Mouse (Mus musculus): ENCODE data around the gene 4930402F06Rik. TPM values are rescaled to one million over a fixed set of nuclear protein-coding genes. Genes with fewer than 3 reads are reported as not detected.

4930402F06Rik gene
- total RNA-seq, 2 experiments from 2014 or later, result not detected

DNA sequence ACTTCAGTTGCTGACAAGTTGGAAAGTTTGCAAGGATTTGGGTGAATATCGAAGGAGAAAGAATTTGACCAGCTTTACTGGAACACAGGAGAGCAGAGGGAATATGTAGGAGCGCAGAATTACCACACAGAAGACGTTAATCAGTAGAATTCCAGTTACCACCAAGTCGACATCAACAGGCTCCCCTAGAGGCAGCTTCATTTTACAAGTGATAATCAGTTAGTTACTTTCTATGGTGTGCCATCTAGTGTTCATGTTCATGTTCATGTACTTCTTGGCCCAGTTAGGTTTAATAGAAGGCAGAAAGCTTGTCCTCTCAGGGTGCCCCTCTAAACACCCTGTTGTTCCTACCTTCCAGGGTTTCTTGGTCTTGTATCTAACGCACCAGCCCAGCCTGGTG is 47.8 kb downstream of the 4930402F06Rik start:
- peak; percentile 23 to 39 for DNase-seq
- intact Hi-C loops (cut with DNase I), result loop anchor here (1.0 kb wide), 2 partner anchors 48 to 51 kb away; partner anchors contain the start of gene 4930402F06Rik

DNA sequence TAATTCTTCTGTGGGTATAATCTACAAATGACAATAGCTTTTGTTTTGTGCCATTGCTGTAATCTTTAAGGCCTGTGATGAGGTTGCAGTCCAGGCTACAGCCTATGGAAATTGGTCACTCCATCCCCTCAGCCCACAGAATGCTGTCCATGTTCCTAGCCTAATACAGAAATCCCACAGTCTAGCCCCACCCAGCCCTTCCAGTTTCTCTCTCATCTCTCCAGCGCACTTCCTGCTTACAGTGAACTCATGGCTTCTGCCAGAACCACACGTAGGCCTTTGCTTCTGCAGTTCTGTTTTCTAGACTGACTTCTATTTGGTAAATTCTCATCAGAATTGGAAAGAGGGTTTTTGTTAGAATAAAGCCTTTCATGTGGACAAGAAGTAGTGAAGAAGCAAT is 51.0 kb downstream of the 4930402F06Rik start:
- intact Hi-C loops (cut with DNase I), result no loop called here
- no peak for DNase-seq

DNA sequence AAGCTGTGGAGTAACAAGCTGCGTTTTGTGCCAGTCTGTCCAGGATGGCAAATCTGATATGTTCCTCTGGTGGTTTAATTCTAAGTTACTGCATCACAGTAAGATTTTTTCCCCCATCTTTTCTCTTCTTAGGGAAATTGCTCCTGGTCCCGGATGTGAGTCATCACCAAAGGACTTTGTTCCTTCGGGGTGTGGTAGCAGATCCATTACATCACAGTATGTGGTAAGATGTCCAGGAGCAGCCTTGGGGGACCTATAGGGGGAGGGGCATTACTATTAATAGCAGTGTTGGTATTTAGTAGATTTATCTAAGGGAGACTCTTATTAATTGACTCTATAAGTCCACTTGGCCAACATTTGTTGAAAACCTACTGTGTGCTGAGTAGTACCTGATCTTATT is 54.4 kb downstream of the 4930402F06Rik start:
- intact Hi-C loops (cut with DNase I), result no loop called here
- DNase-seq, result no peak

DNA sequence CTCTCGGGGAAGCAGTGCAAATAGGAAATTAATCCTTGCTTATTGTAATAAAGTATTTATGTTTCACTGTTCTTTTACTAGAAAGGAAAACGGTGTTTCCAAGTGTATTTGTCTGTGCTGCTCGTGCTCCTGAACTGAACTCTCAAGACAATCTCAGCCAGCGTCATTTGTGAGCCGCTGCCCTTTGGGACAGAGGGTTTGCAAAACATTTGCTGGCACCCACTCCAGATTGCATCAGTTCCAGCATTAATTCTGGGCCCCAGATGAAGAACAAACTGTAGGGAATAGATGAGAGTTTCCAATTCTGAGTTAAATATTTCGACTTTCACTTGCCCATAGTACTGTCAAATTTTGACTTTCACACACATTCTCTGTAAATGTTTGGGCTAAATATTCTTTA is 58.3 kb downstream of the 4930402F06Rik start:
- intact Hi-C loops (cut with DNase I), result no loop called here
- peak; percentile 50 to 56 for DNase-seq

DNA sequence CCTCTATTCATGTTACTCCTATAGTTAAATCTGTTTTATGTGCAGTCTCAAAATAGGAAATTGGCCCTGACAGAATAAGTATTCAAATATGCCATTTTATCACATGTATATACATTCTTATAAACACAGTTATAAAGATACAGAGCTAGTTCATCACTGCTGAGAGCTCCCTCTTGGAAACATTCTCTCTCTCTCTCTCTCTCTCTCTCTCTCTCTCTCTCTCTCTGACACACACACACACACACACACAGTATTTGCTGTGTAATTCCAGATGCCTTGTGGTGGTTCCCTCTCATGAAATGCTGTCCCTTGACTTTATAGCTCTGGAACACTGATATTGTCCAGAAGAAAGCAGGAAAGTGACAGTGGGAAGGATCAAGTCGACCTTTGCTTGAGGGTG is 58.9 kb downstream of the 4930402F06Rik start:
- intact Hi-C loops (cut with DNase I), result no loop called here
- peak in 1 of 2 experiments; percentile 13 for DNase-seq

DNA sequence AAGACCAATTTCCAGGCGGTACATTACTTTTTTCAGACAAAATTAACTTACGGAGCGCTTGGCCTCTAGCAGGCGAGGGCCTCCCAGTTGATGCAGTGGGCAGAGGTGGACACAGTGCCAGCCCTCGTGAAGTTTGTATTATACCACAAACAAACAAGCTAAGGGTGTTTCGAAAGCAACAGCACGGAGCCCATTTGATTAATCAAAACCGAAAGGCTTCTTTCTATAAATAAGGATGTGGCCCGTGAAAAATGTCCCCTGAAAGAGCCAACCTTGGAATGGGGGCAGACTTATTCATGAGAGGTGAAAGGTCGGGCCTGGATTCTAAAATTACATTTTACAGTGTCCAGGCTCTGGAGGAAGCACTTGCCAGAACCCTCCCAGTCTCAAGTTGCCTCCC is 59.6 kb downstream of the 4930402F06Rik start:
- DNase-seq, result peak; percentile 27 to 44
- intact Hi-C loops (cut with DNase I), result no loop called here

DNA sequence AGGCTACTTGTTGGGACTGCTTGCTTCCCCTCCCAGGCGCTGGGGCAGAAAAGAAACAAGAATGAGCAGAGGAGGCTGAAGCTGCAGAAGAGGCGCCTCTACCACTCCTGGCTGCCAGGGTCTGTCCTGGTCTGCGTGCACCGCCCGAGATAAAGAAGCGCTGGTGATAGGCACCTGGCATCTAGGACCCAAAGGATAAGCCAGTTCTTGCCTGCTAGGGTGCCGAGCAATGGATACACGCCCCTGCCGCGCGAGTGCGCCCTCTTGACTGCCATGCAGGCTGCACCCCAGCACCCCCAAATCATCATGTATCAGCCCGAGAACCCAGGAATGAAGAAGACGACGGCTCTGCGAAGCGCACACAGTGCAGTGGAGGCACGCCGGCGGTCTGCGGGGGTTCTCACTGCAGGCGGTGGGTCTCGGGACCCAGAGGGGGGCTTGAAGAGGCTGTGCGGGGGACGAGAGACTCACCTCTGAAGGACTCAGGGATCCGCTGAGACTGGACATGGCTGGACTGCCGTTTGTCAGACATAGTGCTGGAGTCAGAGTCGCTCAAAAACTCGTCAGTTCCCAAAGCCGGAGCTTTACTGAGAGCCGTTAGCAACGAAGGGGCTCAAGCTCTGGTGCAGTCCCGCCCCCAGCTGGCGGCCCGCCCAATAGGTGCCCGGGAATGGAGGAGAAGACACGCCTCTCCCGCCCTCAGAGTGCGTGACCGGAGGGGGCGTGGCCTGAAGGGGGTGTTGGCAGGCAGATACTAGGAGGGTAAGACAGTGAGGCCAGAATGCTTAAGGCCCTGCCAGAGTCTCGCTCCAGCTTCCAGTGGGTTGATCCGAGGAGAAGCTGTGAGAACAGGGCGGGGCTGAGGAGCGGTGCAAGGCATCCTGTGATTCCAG is 60.3 kb downstream of the 4930402F06Rik start, which contains the start of gene Stom:
Gene Stom (minus strand): TSS at position 589 of the 893 bp plus-strand sequence.
- intact Hi-C loops (cut with DNase I), result no loop called here

DNA sequence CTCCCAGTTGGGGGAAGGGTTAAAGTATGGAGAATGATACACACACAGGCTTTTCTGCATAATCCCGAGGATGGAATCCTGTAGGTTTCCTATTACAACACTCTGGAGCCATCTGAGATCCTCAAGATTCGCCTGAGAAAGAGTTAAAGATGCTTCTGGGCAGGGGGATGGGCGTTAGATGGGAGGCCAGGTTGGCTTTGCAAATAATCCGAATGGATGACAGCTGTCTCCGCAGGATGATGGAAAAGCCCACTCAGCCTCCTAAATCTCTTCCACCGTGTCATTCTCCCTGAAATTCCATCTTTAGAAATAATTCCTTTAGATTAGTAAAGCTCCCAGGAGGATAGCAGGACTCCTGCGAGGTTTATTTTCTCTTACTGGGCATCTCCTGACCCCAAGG is 61.4 kb downstream of the 4930402F06Rik start:
- DNase-seq, result no peak
- intact Hi-C loops (cut with DNase I), result no loop called here

More for the DNA sequence above, 60.3 kb downstream of the 4930402F06Rik start, which contains the start of gene Stom:
- peak; percentile 100 for DNase-seq

DNA sequence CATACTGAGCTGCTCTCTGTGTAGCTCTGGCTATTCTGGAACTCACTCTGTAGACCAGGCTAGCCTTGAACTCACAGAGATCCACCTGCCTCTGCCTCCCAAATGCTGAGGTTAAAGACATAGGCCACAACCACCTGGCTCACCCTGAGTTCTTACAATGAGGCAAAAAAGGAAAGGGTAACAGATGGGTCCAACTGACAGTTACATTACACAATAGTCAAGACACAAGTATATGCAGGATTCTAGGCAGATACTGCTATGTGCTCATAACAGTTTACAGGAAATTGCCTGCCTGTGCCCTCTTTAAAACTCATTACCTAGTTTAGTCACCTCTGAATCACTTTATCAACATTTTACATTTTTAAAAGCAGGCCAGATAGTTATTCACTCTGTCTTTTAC is 63.3 kb downstream of the 4930402F06Rik start:
- no peak for DNase-seq
- intact Hi-C loops (cut with DNase I), result no loop called here

DNA sequence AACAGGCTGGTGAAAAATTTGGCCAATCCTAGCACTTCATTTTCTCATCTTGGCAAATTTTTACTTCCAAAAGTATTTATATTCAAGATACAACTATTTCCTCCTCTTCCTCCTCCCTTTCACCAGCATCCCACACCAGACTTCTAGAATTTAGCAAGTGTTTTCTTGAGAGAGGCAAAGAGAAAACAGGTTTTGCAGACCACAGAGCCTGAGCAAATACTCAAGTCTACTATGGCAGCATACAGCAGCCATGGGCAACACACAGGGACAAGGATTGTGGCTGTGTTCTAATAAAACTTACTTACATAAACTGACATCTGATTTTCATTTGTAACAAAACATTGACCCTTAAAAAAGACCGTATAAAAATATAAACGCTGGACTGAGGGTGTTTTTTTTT is 65.8 kb downstream of the 4930402F06Rik start:
- intact Hi-C loops (cut with DNase I), result no loop called here
- DNase-seq, result no peak

DNA sequence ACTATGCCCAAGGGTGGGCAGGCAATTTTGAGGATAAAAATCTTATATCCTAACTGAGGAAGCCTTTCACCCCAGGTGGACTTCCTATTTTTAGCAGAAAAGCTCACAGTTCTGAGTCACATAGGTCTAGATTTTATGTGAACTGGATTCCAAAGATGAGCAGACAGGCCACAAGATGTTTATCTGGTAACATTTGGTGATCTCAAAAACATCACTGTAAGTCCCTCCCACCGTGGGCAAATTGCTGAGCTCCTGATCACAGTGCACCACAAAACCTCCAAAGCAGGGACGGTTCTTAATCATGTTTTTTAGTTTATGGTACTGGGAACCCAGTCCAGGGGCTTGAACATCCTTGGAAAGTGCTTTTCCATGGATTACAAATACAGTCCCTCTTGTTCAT is 67.9 kb downstream of the 4930402F06Rik start:
- intact Hi-C loops (cut with DNase I), result no loop called here
- no peak for DNase-seq

DNA sequence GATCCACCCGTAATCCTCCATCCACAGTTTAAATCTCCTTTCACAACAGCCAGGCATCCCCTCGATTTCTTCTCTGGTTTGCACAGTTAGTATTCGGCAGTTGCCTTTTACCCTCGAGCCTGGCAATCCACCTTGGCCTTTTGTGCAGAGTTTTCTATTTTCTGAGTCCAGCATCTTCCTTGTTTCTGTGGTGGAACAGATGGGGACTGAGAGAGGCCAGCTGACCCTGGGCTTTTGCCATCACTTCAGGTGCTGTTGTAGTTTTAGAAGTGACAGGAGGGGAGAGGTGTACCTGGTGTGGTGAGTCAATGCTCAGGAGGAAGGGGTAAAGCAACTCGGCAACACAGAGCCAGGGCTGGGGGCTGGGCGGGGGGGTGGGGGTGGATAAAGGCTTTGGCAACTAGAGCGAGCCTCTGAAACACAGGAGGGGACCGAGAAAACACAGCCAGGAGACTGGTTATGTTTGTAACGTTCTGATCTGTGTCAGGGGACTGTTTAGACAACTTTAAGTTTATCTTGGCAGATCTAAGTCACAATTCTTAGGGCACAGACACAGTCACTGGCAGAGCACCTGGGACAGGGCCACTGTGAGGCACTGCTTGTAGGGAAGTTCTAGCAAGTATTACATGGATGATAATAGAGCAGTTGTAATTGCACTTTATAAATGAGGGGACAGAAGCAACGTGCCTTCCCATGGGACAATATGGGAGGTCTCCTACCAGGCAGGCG is 68.7 kb downstream of the 4930402F06Rik start:
- intact Hi-C loops (cut with DNase I), result no loop called here
- no peak for DNase-seq

DNA sequence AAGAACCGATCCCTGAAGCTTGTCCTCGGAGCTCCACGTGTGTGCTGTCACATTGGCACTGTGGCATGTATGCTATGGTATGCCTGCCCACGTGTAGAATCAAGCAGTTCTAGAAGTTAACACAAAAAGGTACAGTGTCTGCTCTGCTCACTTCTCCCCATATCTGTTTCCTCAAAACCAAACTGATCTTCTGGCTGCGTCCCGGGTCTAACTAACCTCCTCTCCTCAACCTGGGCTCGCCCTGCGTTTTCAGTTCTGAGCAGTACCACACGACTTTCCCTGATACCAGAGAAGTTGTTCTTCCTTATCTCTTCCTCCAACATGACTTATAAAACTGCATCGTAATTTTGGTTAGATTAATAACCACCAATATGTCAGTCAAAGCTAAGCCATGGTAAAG is 69.4 kb downstream of the 4930402F06Rik start:
- intact Hi-C loops (cut with DNase I), result no loop called here
- no peak for DNase-seq

DNA sequence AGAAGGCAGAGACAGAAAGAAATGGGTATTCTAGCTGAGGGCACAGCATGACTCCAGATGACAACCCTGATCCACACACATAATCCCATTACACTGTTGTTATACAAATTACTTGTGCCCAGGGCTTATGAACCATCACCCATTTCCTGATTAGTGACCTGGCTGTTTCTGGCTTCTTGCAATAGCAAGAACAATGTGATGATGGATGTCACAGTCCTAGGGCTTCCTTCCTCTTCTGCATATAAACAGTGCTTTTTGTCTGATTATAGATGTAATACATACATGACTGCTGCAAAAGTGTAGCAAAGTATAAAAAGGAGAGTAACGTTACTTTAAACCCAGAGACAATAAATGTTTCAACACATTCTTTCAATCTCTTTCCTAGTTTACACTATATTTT is 70.0 kb downstream of the 4930402F06Rik start:
- no peak for DNase-seq
- intact Hi-C loops (cut with DNase I), result no loop called here

DNA sequence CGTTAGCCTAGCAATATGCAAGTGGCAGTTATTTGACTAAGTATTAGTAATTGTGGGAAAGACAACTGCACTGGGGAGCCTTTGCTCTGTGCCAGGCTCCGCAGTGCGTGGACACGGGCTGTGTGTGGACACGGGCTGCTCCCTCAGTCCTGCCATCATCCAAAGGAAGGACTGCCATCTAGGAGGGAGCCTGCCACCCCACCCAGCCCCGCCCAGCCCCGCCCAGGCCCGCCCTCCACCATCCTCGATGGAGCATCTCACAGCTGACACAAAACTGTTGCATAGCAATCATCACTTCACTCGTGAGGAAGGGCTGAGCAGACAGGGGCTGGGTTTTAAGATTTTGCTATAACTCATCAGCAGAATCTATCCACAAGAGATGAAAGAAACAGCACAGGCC is 71.0 kb downstream of the 4930402F06Rik start:
- intact Hi-C loops (cut with DNase I), result no loop called here
- DNase-seq, result no peak

Other genes starting within 250 kb of the 4930402F06Rik start
- 100 to 1,000 TPM; 154 to 160 TPM for gene Rab14, start 196.1 kb downstream of the 4930402F06Rik start, total RNA-seq (2021)
- gene Gsn, start 140.8 kb downstream of the 4930402F06Rik start, total RNA-seq (2021), result 100 to 1,000 TPM; 213 to 249 TPM
- 10 to 100 TPM; 56.2 to 61.7 TPM for gene Stom, start 60.2 kb downstream of the 4930402F06Rik start, total RNA-seq (2021)
- gene 4930568D16Rik, start 29.4 kb downstream of the 4930402F06Rik start, total RNA-seq (2021), result not detected
- 10 to 100 TPM; 19.9 to 28.8 TPM for gene Ggta1, start 66.1 kb upstream of the 4930402F06Rik start, total RNA-seq (2021)
- 10 to 100 TPM; 55.7 to 64.7 TPM for gene Dab2ip, start 161.1 kb upstream of the 4930402F06Rik start, total RNA-seq (2021)

Data from heart, postnatal 10 days (tissue).